Mouse (Mus musculus) liver, embryonic 14.5 days (tissue): ENCODE measurements at regions not wholly inside any gene's neighbourhood (a gene's known extent, or its start where the extent isn't known, plus 50 kb on each side); places are given as distances from the start of the nearest gene placed in this dataset.

ENCODE experiments used
- ATAC-seq: fragments of 200-750 bp; cut with Nextera tagmentation; 2 replicates; pipeline ENCODE4 v1.8.0; 2017; ENCODE audit warnings: moderate number of reproducible peaks, mild to moderate bottlenecking, moderate library complexity; ENCODE audit not compliant: insufficient read depth
- DNase-seq, 3 experiments: peaks; one replicate each; pipeline ENCODE4 v3.0.0-alpha.2; 2012 to 2013; ENCODE audit warnings: low read depth in 3 of 3, low spot score in 3 of 3
- H3K27ac ChIP-seq: fragments of 300-500 bp; sonication (generic); 2 replicates; pipeline ENCODE4 v1.5.1; 2014; ENCODE audit warnings: moderate library complexity, mild to moderate bottlenecking, control low read depth, inconsistent platforms
- H3K27me3 ChIP-seq: fragments of 300-500 bp; sonication (generic); 2 replicates; pipeline ENCODE4 v1.6.1; 2014; ENCODE audit warnings: mild to moderate bottlenecking, low read length, moderate library complexity; ENCODE audit not compliant: control insufficient read depth, insufficient read depth
- H3K36me3 ChIP-seq: fragments of 300-500 bp; sonication (generic); replicated peaks from 2 replicates; pipeline ENCODE4 v1.6.1; 2014; ENCODE audit warnings: low read depth; ENCODE audit not compliant: control insufficient read depth, insufficient read depth
- H3K4me1 ChIP-seq, 2 experiments: fragments of 200-500 bp in 1 of 2; fragments of 300-500 bp in 1 of 2; sonication (generic) in 1 of 2; replicated peaks; 2 replicates each; pipeline ENCODE4 v1.6.1; 2012 to 2014; ENCODE audit warnings: antibody characterized with exemption in 1 of 2, inconsistent platforms in 1 of 2, low read length in 1 of 2; ENCODE audit not compliant: control insufficient read depth in 2 of 2, insufficient read depth in 2 of 2
- H3K4me2 ChIP-seq: fragments of 300-500 bp; sonication (generic); 2 replicates; pipeline ENCODE4 v1.6.1; 2014; ENCODE audit warnings: low read depth, mild to moderate bottlenecking, control low read depth, moderate library complexity
- H3K4me3 ChIP-seq, 2 experiments: fragments of 200-500 bp in 1 of 2; fragments of 300-500 bp in 1 of 2; sonication (generic) in 1 of 2; 2 replicates each; pipeline ENCODE4 v1.5.1; 2012 to 2014; ENCODE audit warnings: low read depth in 2 of 2, low read length in 2 of 2, mild to moderate bottlenecking in 2 of 2, control low read depth in 1 of 2, inconsistent platforms in 1 of 2, moderate library complexity in 1 of 2; ENCODE audit not compliant: insufficient read depth in 1 of 2
- H3K9ac ChIP-seq: fragments of 300-500 bp; sonication (generic); replicated peaks from 2 replicates; pipeline ENCODE4 v1.6.1; 2014; ENCODE audit warnings: mild to moderate bottlenecking, control low read depth, moderate library complexity
- H3K9me3 ChIP-seq: fragments of 300-500 bp; sonication (generic); 2 replicates; pipeline ENCODE4 v1.6.1; 2016; ENCODE audit warnings: low read length, mixed read lengths; ENCODE audit not compliant: control insufficient read depth
- CTCF ChIP-seq: IDR thresholded peaks from 2 replicates; pipeline ENCODE4 v1.5.1; 2016; ENCODE audit warnings: antibody characterized with exemption, low read depth, control low read depth
- EP300 ChIP-seq: IDR thresholded peaks from 2 replicates; pipeline ENCODE4 v1.6.1; 2016; ENCODE audit warnings: antibody characterized with exemption, low read depth
- WGBS: fragments of 180-500 bp; shearing (Covaris S2); extraction: QIAGEN DNeasy Blood & Tissue Kit; methylation state at CpG from one replicate; pipeline ENCODE4 v1.1.7; 2014; ENCODE audit not compliant: insufficient replicate concordance; 5-methylcytosine and 5-hydroxymethylcytosine counted together

DNA sequence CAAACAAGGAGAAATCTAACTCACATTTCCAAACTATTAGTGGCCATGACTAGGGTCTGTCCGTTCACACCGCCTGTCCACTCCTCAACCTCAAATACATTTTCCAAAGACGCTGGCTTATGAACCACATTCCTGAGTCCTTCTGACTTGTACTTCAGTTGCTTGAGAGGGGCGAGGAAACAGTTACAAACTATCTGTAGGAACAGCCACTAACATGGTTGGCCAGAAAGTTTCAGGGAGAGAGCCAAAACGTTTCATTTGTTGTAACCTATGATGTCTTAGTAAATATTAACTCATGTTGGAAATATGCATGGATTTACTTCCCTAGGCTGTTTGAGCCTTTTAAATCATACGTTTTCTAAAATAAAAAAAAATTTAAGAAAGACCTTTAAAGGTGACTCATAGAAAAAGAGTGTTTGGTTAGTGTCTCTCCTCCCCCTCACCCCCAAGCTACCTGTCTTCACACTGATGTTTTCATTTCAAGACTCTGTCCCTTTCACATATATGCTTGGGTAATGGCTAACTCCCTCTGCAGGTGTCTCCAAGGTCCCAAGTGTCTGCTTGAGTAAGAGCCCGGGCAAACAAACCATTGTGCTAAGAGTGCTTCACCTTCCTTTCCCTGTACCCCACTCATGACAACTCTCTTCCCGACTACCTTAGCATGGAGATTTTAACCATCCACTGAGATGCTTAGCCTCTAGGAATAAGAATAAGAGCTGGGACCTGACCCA, 101.1 kb downstream of the Lyplal1 start:
- Histone ChIP-seq H3K27me3 (no peaks in the 10 kb centered on the region), H3K4me3 (no peak overlapping the region), H3K4me1 (no peaks in the 10 kb centered on the region), H3K9me3 (no peaks in the 10 kb centered on the region), H3K9ac (no peak overlapping the region), H3K4me2 (no peak overlapping the region), H3K27ac (no peak overlapping the region), H3K36me3 (no peaks in the 10 kb centered on the region)
- TF ChIP-seq CTCF = no peak
- no peak for TF ChIP-seq EP300
- DNase-seq (no peak), ATAC-seq (no peak)
- 53% methylated on average over 8 of the region's 8 CpGs for WGBS

DNA sequence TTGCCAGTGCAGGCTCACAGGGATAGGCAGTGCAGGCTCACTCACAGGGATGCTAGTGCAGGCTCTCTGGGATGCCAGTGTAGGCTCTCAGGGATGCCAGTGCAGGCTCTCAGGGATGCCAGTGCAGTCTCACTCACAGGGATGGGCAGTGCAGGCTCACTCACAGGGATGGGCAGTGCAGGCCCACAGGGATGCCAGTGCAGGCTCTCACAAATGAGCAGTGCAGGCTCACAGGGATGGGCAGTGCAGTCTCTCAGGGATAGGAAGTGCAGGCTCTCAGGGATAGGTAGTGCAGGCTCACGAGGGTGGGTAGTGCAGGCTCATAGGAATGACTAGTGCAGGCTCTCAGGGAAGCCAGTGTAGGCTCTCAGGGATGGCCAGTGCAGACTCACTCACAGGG, 99.6 kb downstream of the Lyplal1 start:
- H3K4me1 ChIP-seq = no peaks in the 10 kb centered on the region
- WGBS = 24% methylated on average over 1 of the region's 1 CpGs

DNA sequence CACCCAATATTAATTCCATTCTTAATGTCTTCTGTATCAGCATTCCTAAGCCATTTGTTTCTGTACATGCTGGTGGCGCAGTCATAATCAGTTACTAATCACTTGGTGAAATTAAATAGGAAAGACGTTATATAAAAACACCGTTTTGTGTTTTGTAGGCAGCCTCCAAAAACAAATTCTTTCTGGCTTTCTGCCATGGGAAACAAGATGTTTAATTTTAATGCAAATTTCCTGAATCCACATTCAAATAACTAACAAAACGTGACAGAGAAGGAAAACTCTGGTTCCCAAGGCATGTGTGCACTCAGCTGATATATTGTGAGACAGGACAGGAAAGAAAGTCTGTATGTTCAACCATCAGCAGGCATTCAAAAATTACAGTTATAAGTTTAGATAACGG, 97.6 kb downstream of the Lyplal1 start:
- TF ChIP-seq CTCF (no peak), EP300 (no peak)
- no peak overlapping the region for H3K27ac ChIP-seq
- H3K36me3 ChIP-seq = no peaks in the 10 kb centered on the region
- H3K27me3 ChIP-seq = no peaks in the 10 kb centered on the region
- no peaks in the 10 kb centered on the region for H3K9me3 ChIP-seq
- H3K4me2 ChIP-seq = no peak overlapping the region
- H3K4me3 ChIP-seq = no peak overlapping the region
- 61% methylated on average over 5 of the region's 5 CpGs for WGBS
- H3K4me1 ChIP-seq = no peaks in the 10 kb centered on the region
- H3K9ac ChIP-seq = no peak overlapping the region
- DNase-seq = no peak
- no peak for ATAC-seq

More for the DNA sequence above, 99.6 kb downstream of the Lyplal1 start:
- H3K4me2 ChIP-seq = no peak overlapping the region
- no peak overlapping the region for H3K27ac ChIP-seq
- no peak for TF ChIP-seq CTCF
- TF ChIP-seq EP300 = no peak
- no peak overlapping the region for H3K9ac ChIP-seq
- H3K4me3 ChIP-seq = no peak overlapping the region
- no peaks in the 10 kb centered on the region for H3K9me3 ChIP-seq
- no peaks in the 10 kb centered on the region for H3K27me3 ChIP-seq
- no peak for ATAC-seq
- no peak for DNase-seq
- H3K36me3 ChIP-seq = no peaks in the 10 kb centered on the region

DNA sequence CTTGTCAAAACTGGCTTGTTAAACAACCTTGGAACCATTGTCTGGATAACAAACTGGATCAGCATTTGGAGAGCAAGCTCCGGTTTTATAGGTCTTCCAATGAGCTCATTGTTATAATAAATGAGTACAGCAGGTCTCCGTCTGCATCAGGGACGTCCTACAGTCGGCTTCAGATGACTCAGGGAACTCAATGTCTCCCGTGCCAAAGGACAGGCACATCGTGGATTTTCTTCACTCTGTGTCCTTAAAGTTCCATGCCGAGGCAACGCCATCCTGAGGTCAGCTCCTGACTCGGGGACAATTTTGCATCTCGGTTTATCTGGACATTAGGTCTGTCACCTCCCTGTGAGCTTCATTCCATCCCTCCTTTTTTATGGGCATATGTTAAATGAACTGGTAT, 85.2 kb downstream of the Lyplal1 start:
- no peaks in the 10 kb centered on the region for H3K36me3 ChIP-seq
- H3K4me1 ChIP-seq = 0 out of 4 replicates have a peak, but pooled peaks cover 0 to 2% of the 10 kb centered on the region in 2 experiments
- no peak for ATAC-seq
- H3K4me2 ChIP-seq = no peak overlapping the region
- no peaks in the 10 kb centered on the region for H3K9me3 ChIP-seq
- no peak overlapping the region for H3K9ac ChIP-seq
- H3K4me3 ChIP-seq = no peak overlapping the region
- H3K27ac ChIP-seq = no peak overlapping the region
- no peaks in the 10 kb centered on the region for H3K27me3 ChIP-seq
- no peak for DNase-seq
- TF ChIP-seq EP300 (no peak), CTCF (no peak)
- WGBS = 63% methylated on average over 10 of the region's 10 CpGs

DNA sequence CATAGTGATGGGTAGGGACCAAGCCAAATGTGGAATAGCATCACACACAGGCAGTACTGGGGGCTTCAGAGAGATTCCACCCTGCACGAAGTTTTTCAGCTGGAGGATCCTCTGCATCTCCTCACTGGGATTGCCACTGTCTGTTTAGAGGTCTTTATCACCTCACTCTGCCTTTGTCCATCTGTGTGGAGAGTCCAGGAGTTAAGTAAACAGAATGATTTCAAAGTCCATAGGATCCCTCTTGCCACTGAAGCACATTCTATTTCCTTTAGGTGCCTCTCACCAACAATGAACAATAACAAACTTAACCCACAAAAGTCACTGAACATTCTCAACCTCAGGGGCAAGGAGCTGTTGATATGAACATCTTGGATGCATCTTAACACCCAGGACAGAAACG, 82.7 kb downstream of the Lyplal1 start:
- peak in 1 of 3 experiments; percentile 12 for DNase-seq
- TF ChIP-seq CTCF (no peak), EP300 (no peak)
- Histone ChIP-seq H3K27ac (no peak overlapping the region), H3K36me3 (no peaks in the 10 kb centered on the region), H3K4me3 (no peak overlapping the region), H3K27me3 (no peaks in the 10 kb centered on the region), H3K9ac (no peak overlapping the region), H3K9me3 (no peaks in the 10 kb centered on the region), H3K4me1 (0 out of 4 replicates have a peak, but pooled peaks cover 0 to 2% of the 10 kb centered on the region in 2 experiments), H3K4me2 (peak overlapping the region; percentile 13; the same call in 1 of the 2 replicates)
- WGBS = 27% methylated on average over 2 of the region's 2 CpGs
- ATAC-seq = peak; percentile 51; the same call in 1 of the 2 replicates
